Mouse (Mus musculus) cerebellum, adult 2 months (tissue): Measurements from ENCODE around the gene Megf11.

Experiments used
- CTCF ChIP-seq: fragments of 200-500 bp; IDR thresholded peaks from 2 replicates; pipeline ENCODE4 v1.5.1; 2011; ENCODE audit warnings: low read depth, mild to moderate bottlenecking, control low read depth, low read length, moderate library complexity, borderline replicate concordance; ENCODE audit not compliant: insufficient read depth
- POLR2A ChIP-seq: fragments of 200-500 bp; IDR thresholded peaks from 2 replicates; pipeline ENCODE4 v1.6.1; 2011; ENCODE audit warnings: low read length, control low read depth, borderline replicate concordance; ENCODE audit not compliant: insufficient read depth

- TF ChIP-seq POLR2A (no peak), CTCF (no peak)
These were observed 281.1 kb downstream of the Megf11 start for GRCm38 (mm10) chr9:64666549-64666948.
